Mouse (Mus musculus): ENCODE data around the gene Prr12. TPM values are rescaled to one million over a fixed set of nuclear protein-coding genes. Genes with fewer than 3 reads are reported as not detected.

The Prr12 gene
- total RNA-seq, 2 experiments from 2014 or later: 35.4 to 36.7 TPM

DNA sequence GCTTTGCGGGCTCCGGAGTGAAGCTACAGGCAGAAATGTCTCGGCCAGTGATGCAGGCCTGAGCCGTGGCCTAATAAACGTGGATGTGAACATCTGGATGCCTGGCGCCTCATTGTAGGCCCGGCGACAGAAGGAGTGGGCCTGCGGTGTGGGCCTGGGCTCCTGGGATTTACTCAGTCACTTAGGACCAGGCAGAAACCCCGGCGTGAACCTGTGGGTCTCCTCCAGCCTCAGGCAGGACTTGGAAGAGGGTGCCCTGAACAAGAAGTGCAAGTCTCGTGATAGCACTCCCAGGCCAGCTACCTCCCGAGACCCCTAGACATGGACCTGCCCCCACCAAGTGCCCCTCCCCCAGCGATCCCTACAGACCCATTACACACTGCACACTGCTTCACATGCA is 24.6 kb upstream of the Prr12 start:
- DNase-seq: no peak

- DNase-seq: no peak
Observed at GRCm38 (mm10) chr7:45076501-45076900, 23.8 kb upstream of the Prr12 start.

DNA sequence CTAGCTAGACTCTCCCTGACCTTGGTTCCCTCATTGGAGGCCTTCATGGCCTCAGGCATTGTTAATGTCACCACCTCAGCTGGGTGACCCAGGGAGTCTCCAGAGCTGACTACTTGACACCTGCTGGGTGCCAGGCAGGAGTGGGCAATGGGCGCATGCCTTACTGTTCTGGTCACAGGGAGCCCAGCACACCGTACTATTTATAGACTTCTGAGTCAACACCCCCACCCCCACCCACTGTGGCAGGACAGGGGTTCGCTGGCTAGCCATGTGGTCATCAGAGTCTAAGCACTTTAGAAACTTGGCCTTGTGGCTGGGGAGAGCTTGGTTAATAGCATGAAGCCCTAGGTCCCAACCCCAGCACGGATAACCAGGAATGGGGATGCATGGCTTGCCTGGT is 22.7 kb upstream of the Prr12 start:
- DNase-seq: peak; percentile 57

DNA sequence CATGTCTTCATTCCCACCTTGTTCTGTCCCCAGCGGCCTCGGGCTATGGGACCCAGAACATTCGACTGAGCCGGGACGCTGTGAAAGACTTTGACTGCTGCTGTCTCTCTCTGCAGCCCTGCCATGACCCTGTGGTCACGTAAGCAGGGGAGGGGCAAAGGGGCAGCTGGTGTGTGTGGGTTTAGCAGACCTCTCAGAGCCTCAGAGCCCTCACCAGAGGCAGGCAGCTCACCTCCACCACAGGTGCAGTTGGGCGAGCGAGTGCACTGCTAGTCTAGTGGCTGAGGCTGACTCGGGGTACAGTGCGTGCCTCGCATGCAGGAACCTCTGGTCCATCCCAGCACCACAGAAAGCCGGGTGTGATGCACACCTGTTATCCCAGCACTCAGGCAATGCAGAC is 21.3 kb upstream of the Prr12 start:
- no peak for DNase-seq

- DNase-seq: no peak
Observed at GRCm38 (mm10) chr7:45073171-45073707, 20.6 kb upstream of the Prr12 start.

DNA sequence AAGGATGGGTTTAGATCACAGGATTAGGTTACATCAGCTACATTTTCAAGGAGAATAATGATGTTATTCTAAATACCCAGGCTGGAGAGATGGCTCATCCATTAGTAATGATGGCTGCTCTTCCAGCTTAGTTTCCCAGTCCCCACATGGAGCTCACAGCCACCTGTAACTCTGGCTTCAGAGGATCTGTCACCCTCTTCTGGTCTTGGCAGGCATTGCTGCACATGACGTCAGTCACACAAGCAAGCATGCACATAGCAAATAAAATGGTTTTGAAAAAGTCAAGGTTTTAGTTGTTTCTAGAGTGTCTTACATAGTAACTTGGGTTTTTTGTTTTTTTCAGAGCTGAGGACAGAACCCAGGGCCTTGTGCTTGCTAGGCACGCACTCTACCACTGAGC is 19.5 kb upstream of the Prr12 start:
- DNase-seq: no peak

DNA sequence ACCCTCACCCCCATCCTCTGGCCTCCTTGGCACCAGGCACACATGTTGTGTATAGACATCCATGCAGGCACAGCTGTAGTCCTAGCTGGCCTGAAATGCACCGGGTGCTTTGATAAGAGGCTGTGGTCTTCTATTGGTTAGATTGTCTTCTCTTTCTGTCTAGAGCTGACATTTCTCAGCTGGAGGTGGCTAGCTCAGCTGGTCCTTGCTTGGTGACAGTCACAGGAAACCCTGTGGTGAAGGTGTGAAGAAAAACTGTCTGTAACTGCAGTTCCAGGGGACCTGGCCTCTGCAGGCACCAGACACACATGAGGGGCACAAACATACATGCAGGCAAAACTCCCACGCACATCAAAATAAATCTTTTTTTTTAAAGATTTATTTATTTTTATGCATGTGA is 17.0 kb upstream of the Prr12 start:
- DNase-seq: no peak

GRCm38 (mm10) chr7:45068000-45068318 is 15.3 kb upstream of the Prr12 start:
- peak; percentile 66 for DNase-seq

- no peak for DNase-seq
Observed at GRCm38 (mm10) chr7:45067190-45067999, 14.7 kb upstream of the Prr12 start.

DNA sequence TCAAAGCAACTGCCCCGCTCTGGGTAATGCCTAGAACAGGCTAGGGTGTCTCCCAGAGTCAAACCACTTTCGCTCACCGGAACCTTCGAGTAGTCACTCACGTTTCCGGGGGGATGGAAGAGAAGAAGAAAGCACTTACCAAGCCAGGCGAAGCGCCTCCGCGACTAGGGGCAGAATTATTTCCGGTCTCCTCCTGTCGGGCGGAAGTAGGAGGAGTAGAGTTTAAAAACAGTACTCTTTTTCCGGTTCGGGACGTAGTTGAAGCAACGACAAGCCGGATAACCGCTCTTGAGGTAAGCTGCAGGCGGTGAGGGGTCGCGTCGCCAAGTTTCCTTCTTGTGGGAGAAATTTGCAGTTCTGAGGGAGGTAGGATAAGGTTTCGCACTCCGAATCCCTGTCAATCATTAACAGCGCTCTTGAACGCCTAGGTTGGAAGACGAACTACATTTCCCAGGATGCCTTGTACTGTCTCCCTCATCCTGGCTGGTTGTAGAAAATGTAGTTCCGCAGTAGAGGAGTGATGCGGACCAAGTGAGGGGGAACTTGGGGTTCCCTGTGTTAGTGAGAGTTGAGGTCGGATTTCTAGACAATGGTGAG is 9.7 kb upstream of the Prr12 start, which contains the start of the genes Nosip and Prrg2:
Gene Nosip, plus strand, starts transcription at position 191 of the 597 bp plus-strand sequence.
Gene Prrg2, minus strand, starts transcription at position 439 of the 597 bp plus-strand sequence.
- peak; percentile 96 for DNase-seq

DNA sequence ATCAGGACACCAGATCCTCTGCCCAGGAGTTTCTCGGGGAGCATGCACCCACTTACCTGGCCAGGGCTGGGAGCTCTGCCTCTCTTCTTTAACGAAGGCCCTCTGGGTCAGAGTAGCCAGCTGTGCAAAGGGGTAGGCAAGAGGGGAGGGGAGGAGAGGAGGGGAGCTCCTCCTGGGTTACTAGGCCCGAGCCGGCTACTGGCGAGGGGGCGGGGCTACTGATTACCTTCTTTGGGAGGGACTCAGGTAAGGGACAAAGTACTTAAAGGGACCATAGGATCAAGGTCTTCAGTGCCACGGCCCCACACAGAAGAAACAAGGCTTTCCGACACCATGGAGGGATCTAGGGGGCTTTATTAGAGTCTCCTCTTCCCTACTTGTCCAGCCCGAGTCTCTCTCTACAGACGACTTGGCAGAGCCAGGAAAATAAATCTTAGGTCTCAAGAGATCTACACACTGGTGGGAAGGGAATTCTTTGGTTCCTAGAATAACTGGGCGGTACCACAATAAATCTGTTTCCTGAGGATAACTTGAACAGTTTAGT is 8.9 kb upstream of the Prr12 start:
- DNase-seq: peak; percentile 37

DNA sequence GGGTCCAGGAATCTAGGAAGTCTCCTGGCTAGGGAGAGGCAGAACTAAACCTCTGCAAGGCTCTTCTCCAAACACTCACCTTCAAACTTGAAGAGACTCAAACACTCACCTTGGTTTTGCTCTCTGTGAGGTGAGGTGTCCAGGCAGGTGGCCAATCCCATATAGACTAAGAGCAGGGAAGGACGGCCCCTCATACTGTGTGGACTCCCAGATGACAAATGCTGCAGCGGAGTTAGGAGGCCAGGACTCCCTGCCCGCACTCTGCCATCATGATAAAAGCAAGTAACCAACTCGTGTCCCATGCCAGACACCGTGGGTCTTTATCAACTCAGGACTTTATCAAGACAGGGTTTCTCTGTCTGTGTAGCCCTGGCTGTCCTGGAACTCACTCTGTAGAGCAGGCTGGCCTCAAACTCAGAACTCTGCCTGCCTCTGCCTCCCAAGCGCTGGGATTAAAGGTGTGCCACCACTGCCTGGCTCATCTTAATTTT is 8.0 kb upstream of the Prr12 start:
- DNase-seq: no peak

- no peak for DNase-seq
Observed at GRCm38 (mm10) chr7:45058607-45059571, 6.2 kb upstream of the Prr12 start.

DNA sequence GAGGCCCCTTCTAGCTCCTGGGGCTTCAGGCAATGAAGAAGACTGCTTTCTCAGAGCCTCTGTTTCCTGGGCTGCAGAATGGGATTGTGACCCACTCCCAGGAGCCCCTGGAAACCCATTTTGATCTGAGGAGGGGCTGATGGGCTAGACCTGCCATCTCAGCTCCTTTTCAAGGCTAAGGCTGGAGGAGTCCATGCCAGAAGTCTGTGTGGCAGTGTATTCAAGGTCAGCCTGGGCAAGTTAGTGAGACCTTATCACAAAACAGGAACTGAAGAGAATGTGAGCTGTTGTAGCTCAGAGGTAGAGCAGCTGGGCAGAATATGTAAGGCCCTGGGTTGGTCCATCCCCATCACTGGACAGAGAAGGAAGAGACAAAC is 4.3 kb upstream of the Prr12 start:
- DNase-seq: no peak

- no peak for DNase-seq
Observed at GRCm38 (mm10) chr7:45056329-45056971, 3.8 kb upstream of the Prr12 start.

- DNase-seq: peak; percentile 94
Observed at GRCm38 (mm10) chr7:45053931-45054510, 1.3 kb upstream of the Prr12 start.

GRCm38 (mm10) chr7:45053117-45053930 is 643 bp upstream of the Prr12 start:
- peak; percentile 74 for DNase-seq

- DNase-seq: peak; percentile 54
Observed at GRCm38 (mm10) chr7:45052181-45052861, 360 bp downstream of the Prr12 start.

DNA sequence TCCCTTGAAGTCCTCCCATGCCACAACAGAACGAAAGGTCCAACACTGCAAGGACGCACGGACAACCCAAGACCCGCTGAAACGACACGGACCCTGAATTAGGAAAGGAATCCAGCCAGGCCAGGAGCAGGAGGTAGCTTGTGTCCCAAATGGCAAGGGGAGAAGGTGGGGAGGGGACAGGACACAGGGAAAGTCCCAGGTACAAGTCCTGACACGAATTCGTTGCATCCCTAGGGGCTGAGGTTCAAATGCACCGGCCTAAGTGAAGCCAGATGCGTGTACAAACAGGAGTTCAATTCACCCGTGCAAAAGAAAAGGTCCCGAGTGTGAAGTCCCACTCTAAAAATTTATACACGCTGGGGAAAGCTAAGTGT is 1.1 kb downstream of the Prr12 start:
- no peak for DNase-seq

Measured in heart, postnatal 4 days (tissue).